Mouse (Mus musculus): Measurements from ENCODE around the gene Arhgef18. TPM values are rescaled to one million over a fixed set of nuclear protein-coding genes. Genes with fewer than 3 reads are reported as not detected.

The Arhgef18 gene
- polyA plus RNA-seq, 1 experiment = not detected

GRCm38 (mm10) chr8:3498583-3498982, 105.8 kb downstream of the Arhgef18 start:
- 88% methylated on average over 3 of the region's 3 CpGs for WGBS
- no peak for TF ChIP-seq CTCF (IDR thresholded peaks at IDR 0.05; ENCODE audit: insufficient read depth, low read depth, low read length)
- TF ChIP-seq POLR2A (IDR thresholded peaks at IDR 0.05; ENCODE audit: insufficient read depth, low read depth, low read length) = no peak
- H3K4me1 ChIP-seq (ENCODE audit: control insufficient read depth, insufficient read depth, low read length) = peaks cover 11% of the 10 kb centered on the region
- H3K27ac ChIP-seq (ENCODE audit: insufficient read depth, low read depth, low read length) = no peak overlapping the region
- no peak overlapping the region for H3K4me3 ChIP-seq (ENCODE audit: insufficient read depth, low read depth, low read length)

DNA sequence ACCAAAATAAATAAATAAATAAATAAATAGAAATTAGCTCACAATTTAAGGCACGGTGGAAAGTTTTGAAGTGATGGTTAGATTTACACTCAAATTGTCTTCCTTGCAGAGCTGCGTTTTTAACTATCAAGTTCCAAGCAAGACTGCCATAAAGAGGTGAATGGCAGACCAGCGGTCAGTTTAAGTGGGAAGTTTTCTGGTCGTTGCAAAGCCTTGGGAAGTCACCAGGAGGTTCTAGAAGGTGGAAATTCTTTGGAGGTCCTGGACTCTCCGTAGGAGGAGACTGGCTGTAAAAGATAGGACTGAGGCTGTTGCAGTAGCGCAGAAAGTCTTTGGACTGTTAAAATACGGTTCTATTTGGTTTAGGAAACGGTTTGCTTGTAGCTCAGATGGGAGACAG, 106.9 kb downstream of the Arhgef18 start:
- 2% methylated on average over 8 of the region's 8 CpGs for WGBS

DNA sequence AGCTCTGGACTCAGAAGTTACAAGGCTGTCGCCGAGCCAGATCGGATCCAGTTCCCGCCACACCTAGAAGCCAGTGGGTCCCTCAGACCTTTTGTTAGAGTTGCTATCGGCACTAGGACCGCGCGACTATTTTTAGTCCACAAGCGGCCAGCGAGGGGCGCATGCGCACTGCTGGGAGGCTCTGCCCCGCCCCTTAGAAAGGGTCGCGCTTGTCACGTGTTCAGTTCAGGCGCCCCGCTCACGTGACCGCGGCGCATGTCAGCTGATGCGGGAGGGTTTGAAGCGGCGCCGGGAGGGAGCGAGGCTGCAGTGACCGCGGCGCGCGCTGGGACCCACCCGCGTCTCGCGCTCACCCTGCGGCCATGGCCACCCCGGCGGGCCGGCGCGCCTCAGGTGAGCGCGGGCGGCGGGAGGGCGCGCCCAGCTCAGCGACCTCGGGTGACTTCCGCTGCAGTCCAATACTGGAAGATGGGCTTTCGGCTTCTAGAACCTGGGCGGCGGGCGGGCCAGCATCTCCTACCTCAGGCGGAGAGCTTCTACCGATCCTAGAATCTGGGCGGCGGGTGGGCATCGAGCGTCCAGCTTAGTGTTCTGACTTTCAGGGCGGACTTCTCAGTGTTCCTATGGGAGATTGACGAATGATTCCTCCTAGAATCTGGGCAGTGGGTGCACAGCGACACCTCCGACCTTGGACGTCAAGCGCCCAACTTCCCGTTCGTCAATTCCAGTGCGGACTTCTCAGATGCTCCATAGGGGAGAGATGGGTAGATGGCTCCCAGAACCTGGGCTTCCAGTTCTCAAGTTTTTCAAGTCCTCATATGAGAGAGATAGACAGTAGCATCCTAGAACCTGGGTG, 107.7 kb downstream of the Arhgef18 start, which contains the start of gene Mcoln1:
Mcoln1 (plus strand) TSS at position 223 of the 856 bp plus-strand sequence.
- TF ChIP-seq CTCF (IDR thresholded peaks at IDR 0.05; ENCODE audit: insufficient read depth, low read depth, low read length) (no peak), POLR2A (IDR thresholded peaks at IDR 0.05; ENCODE audit: insufficient read depth, low read depth, low read length) (peak; percentile 93)
- WGBS = under 1% methylated on average over 70 of the region's 70 CpGs
- peaks cover 8% of the 10 kb centered on the region; the same call in 1 of the 2 replicates for H3K4me1 ChIP-seq (ENCODE audit: control insufficient read depth, insufficient read depth, low read length)
- H3K4me3 ChIP-seq (ENCODE audit: insufficient read depth, low read depth, low read length) = peak within 1 kb of the TSS; percentile 98
- peak within 1 kb of the TSS; percentile 89 for H3K27ac ChIP-seq (ENCODE audit: insufficient read depth, low read depth, low read length)

More for the DNA sequence above, 106.9 kb downstream of the Arhgef18 start:
- H3K27ac ChIP-seq (ENCODE audit: insufficient read depth, low read depth, low read length) = peak overlapping the region; percentile 89
- no peak for TF ChIP-seq POLR2A (IDR thresholded peaks at IDR 0.05; ENCODE audit: insufficient read depth, low read depth, low read length)
- no peak for TF ChIP-seq CTCF (IDR thresholded peaks at IDR 0.05; ENCODE audit: insufficient read depth, low read depth, low read length)
- peak overlapping the region; percentile 98 for H3K4me3 ChIP-seq (ENCODE audit: insufficient read depth, low read depth, low read length)
- H3K4me1 ChIP-seq (ENCODE audit: control insufficient read depth, insufficient read depth, low read length) = peaks cover 8% of the 10 kb centered on the region; the same call in 1 of the 2 replicates

- TF ChIP-seq POLR2A (IDR thresholded peaks at IDR 0.05; ENCODE audit: insufficient read depth, low read depth, low read length) = no peak
- no peak for TF ChIP-seq CTCF (IDR thresholded peaks at IDR 0.05; ENCODE audit: insufficient read depth, low read depth, low read length)
- Histone ChIP-seq H3K4me1 (ENCODE audit: control insufficient read depth, insufficient read depth, low read length) (no peaks in the 10 kb centered on the region), H3K27ac (ENCODE audit: insufficient read depth, low read depth, low read length) (no peak overlapping the region), H3K4me3 (ENCODE audit: insufficient read depth, low read depth, low read length) (no peak overlapping the region)
- 40% methylated on average over 4 of the region's 4 CpGs for WGBS
Observed at GRCm38 (mm10) chr8:3502217-3502616, 109.4 kb downstream of the Arhgef18 start.

Other genes with a start within 250 kb of the Arhgef18 start
- gene Insr, start 113.4 kb upstream of the Arhgef18 start, polyA plus RNA-seq (2012; ENCODE audit: insufficient read depth, insufficient read length, low replicate concordance, missing spikeins) = 62.6 and 277 TPM in 2 replicates
- not detected in 2 replicates for gene A430078G23Rik, start 39.6 kb upstream of the Arhgef18 start, polyA plus RNA-seq (2012; ENCODE audit: insufficient read depth, insufficient read length, low replicate concordance, missing spikeins)
- not detected in 2 replicates for gene Pex11g, start 74.7 kb downstream of the Arhgef18 start, polyA plus RNA-seq (2012; ENCODE audit: insufficient read depth, insufficient read length, low replicate concordance, missing spikeins)
- gene Tex45, start 77.9 kb downstream of the Arhgef18 start, polyA plus RNA-seq (2012; ENCODE audit: insufficient read depth, insufficient read length, low replicate concordance, missing spikeins) = not detected in 2 replicates
- not detected in 2 replicates for gene Zfp358, start 100.1 kb downstream of the Arhgef18 start, polyA plus RNA-seq (2012; ENCODE audit: insufficient read depth, insufficient read length, low replicate concordance, missing spikeins)
- 296 TPM in 1 of 2 replicates, not detected in the other for gene Mcoln1, start 107.5 kb downstream of the Arhgef18 start, polyA plus RNA-seq (2012; ENCODE audit: insufficient read depth, insufficient read length, low replicate concordance, missing spikeins)
- not detected in 2 replicates for gene Pnpla6, start 122.4 kb downstream of the Arhgef18 start, polyA plus RNA-seq (2012; ENCODE audit: insufficient read depth, insufficient read length, low replicate concordance, missing spikeins)
- gene C330021F23Rik, start 175.0 kb downstream of the Arhgef18 start, polyA plus RNA-seq (2012; ENCODE audit: insufficient read depth, insufficient read length, low replicate concordance, missing spikeins) = not detected in 2 replicates
- not detected in 2 replicates for gene Camsap3, start 194.3 kb downstream of the Arhgef18 start, polyA plus RNA-seq (2012; ENCODE audit: insufficient read depth, insufficient read length, low replicate concordance, missing spikeins)
- gene Xab2, start 228.3 kb downstream of the Arhgef18 start, polyA plus RNA-seq (2012; ENCODE audit: insufficient read depth, insufficient read length, low replicate concordance, missing spikeins) = not detected in 2 replicates
- gene Pet100, start 228.5 kb downstream of the Arhgef18 start, polyA plus RNA-seq (2012; ENCODE audit: insufficient read depth, insufficient read length, low replicate concordance, missing spikeins) = not detected in 2 replicates
- gene Pcp2, start 232.5 kb downstream of the Arhgef18 start, polyA plus RNA-seq (2012; ENCODE audit: insufficient read depth, insufficient read length, low replicate concordance, missing spikeins) = not detected in 2 replicates
- not detected in 2 replicates for gene Stxbp2, start 237.9 kb downstream of the Arhgef18 start, polyA plus RNA-seq (2012; ENCODE audit: insufficient read depth, insufficient read length, low replicate concordance, missing spikeins)